Mouse (Mus musculus) kidney, adult 10 weeks (tissue): Measurements from ENCODE around the gene Klhl1. TPM values are rescaled to one million over a fixed set of nuclear protein-coding genes. Genes with fewer than 3 reads are reported as not detected.

ENCODE experiments used
- polyA plus RNA-seq: library from polyadenylated mRNA; stranded (reverse); fragments of 350-450 nt; fragmentation: Illumina TruSeq; extraction: RNeasy Lipid Tissue Mini Kit (QIAGEN cat#74804); gene quantifications from one replicate; pipeline ENCODE4 v1.2.3, GENCODE M21; 2014; ENCODE audit warnings: low read depth, low replicate concordance

Gene Klhl1
- polyA plus RNA-seq, result not detected

GRCm38 (mm10) chr14:96518954-96519682 is at the start of gene Klhl1:
Gene Klhl1 (minus strand): TSS chr14:96519102.

